Mouse (Mus musculus) thymus, adult 2 months (tissue): ENCODE measurements around the gene Ripk3.

Source experiments
- CTCF ChIP-seq: fragments of 200-500 bp; IDR thresholded peaks from 2 replicates; pipeline ENCODE4 v1.5.1; 2012; ENCODE audit warnings: mild to moderate bottlenecking, control low read depth, low read length, moderate library complexity, borderline replicate concordance; ENCODE audit not compliant: control insufficient read depth, poor library complexity, insufficient read depth; ENCODE audit errors: extremely low read depth
- POLR2A ChIP-seq: fragments of 200-500 bp; IDR thresholded peaks from 2 replicates; pipeline ENCODE4 v1.6.1; 2012; ENCODE audit warnings: mild to moderate bottlenecking, low read length, control low read depth, moderate library complexity; ENCODE audit not compliant: control insufficient read depth, poor library complexity, insufficient read depth; ENCODE audit errors: extremely low read depth

GRCm38 (mm10) chr14:55745861-55746237, 42.8 kb downstream of the Ripk3 start:
- no peak for TF ChIP-seq CTCF
- no peak for TF ChIP-seq POLR2A
